Mouse (Mus musculus) hindlimb bud, embryonic 11.5 days (tissue): Measurements from ENCODE around the gene Prpf40a.

Experiments used
- DNase-seq: peaks from one replicate; pipeline ENCODE4 v3.0.0-alpha.2; 2012; ENCODE audit warnings: low read depth, low spot score; ENCODE audit errors: extremely low spot score

The Prpf40a gene

GRCm38 (mm10) chr2:53190684-53191511 is at the start of gene Prpf40a:
Gene Prpf40a (minus strand): TSS chr2:53191284.
- DNase-seq = peak; percentile 97

DNA sequence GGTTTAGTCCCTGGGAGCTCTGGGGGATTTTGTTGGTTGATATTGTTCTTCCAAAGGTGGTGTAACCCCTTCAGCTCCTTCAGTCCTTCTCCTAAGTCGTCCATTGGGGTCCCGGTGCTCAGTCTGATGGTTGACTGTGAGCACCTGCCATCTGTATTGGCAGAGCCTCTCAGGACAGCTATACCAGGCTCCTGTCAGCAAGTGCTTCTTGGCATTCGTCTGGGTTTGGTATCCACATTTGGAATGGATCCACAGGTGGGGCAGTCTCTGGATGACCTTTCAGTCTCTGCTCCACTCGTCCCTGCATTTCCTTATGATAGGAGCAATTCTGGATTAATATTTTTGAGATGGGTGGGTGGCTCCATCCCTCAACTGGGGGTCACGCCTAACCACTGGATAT is 31.2 kb upstream of the Prpf40a start:
- DNase-seq = no peak

GRCm38 (mm10) chr2:53213493-53213892 is 22.4 kb upstream of the Prpf40a start:
- no peak for DNase-seq

GRCm38 (mm10) chr2:53206749-53207148 is 15.7 kb upstream of the Prpf40a start:
- DNase-seq = no peak

DNA sequence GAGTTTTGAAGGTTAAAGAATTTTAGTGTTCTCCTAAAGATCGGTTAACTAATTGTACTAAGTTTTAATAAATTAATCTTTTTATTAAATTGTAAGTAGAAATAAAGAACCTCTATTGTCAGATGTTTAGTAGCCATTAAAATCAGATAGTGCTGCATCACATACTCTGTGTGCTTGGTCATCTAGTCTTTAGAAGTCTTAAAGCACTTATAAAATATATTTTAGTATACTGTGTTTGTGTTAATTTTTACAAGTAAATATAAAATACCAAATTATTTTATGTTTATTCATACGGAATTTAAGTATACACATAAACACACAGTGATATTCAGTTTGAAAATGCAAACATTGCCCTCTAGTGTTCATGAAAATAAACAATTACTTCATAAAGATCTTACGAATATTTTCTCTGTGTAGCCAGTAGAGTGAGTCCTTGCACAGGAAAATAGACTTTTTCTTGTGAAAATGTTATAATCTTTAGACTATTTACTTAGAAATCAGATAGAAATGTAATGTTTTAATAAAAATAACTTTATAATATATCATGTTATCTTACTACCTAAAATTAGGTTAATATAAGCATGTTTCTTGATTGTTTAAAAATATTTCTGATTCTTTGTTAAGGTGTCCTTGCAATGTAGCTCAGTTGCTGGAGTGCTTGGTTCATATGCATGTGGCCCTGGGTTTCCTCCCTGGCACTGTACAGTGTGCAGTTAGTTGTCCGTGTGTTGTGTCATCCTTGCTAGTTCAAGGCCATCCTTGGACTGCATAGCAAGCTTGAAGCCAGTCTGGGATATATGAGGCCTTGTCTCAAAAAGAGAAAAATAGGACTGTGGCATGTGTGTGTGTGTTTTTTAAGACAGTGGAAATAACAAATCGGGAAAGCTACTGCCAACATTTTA is 13.5 kb upstream of the Prpf40a start:
- DNase-seq = no peak

DNA sequence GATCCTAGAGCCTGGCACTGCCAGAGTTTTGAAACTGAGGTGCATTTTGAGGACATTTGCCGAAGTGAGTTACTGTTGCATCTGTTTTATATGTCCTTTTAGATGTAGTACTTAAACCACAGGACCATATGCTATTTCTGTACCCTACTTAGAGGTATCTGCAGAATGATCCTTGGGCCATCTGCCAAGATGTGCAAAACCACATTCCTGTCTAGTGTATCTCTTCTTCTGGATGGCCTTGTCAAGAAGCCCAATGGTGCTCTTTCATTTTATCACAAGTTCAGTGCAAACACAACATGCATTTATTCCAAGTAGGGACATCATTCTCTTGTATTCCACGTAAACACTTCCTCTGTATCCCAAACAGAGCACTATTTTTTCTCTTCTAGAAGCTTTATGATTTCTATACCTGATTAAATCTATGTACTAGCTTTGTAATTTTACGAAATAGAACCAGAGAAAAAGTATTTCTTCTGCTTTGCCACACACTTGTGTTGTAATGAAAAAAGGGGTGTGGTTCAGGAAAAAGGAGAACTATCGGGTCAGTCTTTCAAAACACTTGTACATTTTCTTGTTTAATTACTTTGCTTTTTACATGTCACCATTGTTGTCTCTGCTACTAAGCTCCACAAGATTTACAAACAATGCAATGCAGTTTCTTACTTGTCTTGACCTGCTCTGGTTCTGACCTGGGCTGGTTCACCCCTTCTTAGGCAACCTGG is 9.2 kb upstream of the Prpf40a start:
- no peak for DNase-seq

DNA sequence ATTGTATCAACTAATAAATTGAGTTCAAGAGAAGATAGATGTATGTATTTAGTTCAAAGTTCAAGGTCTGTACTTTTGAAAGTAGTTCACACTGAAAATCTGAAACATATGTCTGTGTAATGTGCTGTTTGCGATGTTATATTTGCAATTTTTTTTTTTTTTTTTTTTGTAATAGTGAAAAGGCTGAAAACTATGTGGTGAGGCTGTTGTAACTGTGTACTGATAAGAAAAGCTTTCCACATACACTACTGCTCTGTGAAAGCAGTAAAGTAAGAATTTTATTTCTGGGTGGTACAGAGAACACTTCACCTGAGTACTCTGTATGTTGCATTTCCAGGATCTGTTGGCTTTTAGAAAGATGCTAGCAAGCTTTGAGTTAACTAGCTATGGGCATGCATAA is 8.1 kb upstream of the Prpf40a start:
- no peak for DNase-seq

DNA sequence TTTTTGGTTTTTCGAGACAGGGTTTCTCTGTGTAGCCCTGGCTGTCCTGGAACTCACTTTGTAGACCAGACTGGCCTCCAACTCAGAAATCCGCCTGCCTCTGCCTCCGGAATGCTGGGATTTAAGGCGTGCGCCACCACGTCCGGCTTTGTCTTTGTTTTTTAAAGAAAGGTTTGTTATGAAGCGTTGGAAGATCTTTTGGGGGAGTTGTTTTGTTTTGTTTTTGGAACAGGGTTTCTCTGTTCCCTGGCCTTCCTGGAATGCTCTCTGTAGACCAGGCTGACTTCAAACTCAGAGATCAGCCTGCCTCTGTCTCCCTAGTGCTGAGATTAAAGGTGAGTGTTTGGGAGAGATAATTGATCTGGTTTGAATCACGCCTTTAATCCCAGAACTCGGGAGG is 5.3 kb upstream of the Prpf40a start:
- DNase-seq = no peak

DNA sequence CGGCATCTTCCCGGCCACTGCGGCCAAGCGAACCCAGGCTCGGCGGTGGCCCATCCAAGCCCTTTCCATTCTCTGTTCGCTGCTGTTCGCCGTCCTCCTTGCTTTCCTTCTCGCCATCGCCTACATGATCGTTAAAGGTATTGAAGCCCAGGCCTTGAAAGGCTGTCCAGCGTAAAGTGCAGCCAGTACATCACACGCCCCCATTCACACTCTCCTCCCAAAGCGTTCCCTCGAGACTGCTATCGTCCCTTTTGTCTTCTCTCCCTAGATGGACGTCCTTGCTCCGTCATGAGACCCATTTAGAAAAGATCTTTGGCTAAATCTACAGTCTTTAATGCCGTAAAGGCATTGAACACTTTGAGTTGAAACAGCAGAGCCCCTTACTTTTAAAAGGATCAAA is 1.3 kb upstream of the Prpf40a start:
- no peak for DNase-seq

DNA sequence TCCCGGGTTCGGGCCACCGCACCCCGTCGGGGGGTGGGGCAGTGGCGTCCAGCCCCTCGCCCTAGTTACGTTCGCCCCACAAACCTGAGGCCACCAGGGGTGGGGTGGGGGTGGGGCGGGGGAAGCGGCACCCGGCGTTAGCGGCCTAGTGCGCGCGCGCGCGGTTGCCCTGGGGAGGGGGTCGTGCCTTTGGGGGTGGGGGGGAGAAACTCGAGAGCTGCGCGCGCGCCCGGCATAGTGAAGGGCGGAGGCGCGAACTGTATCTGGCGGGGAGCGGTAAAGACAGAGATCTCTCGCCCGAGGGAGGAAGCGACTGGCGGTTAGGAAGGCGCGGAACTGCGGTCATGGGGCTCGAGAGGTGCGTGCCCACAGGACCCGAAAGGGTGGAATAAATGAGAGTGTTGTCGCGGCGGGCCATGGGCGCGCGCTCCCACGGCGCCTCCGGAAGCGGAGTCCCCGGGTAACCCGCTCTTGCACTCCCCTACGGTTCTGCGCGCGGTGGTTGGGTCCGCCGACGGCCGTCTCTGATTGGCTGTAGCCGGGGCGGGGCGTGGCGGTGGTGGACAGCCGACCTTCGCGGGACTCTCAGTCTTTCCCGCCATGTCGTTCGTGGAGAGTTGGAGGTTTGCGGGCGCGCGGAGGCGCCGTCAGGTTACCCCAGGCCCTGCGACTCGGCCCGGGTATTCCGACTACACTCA is 588 bp upstream of the Prpf40a start, which contains the start of gene Arl6ip6:
Gene Arl6ip6, plus strand, starts transcription at position 204 of the 698 bp plus-strand sequence.
- DNase-seq = peak; percentile 41

- DNase-seq = no peak
These were observed 1.3 kb downstream of the Prpf40a start for GRCm38 (mm10) chr2:53189811-53190210.

DNA sequence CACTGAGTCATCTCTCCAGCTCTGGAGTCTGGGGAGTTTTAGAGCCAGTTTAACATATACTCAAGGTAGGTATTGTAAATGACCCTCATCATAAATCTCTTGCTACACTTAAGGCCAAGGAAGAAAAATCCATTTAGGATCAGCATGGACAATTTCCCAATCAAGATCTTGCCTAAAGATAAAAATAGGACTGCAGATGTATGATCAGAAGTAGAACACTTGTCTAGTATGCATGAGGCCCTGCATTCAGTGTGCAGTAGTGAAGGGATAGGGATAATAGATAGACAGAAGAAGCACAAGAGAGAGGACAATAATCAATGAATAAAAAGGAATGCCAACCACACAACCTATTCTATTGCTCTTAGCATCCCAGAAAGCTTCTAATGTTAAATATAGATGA is 11.2 kb downstream of the Prpf40a start:
- no peak for DNase-seq

GRCm38 (mm10) chr2:53178966-53179365 is 12.1 kb downstream of the Prpf40a start:
- no peak for DNase-seq

GRCm38 (mm10) chr2:53173966-53174365 is 17.1 kb downstream of the Prpf40a start:
- DNase-seq = no peak

DNA sequence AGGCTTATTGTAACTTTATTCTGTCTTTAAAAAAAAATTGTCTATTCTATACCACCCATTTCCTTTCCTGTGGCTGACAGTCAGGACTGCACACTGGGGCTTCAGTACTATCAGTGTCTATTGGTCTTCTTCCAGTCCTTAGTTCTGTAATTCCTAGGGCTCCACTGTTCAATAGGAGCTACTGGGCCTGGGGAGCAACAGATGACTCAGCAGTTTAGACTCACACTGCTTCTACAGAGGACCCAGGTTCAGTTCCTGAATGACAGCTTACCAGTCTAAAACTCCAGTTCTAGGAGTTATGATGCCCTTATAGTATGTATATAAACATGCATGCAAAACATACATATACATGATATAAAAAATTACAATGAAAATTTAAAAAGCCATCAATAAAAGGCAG is 44.2 kb downstream of the Prpf40a start:
- DNase-seq = no peak

GRCm38 (mm10) chr2:53131567-53131966 is 59.5 kb downstream of the Prpf40a start:
- no peak for DNase-seq

DNA sequence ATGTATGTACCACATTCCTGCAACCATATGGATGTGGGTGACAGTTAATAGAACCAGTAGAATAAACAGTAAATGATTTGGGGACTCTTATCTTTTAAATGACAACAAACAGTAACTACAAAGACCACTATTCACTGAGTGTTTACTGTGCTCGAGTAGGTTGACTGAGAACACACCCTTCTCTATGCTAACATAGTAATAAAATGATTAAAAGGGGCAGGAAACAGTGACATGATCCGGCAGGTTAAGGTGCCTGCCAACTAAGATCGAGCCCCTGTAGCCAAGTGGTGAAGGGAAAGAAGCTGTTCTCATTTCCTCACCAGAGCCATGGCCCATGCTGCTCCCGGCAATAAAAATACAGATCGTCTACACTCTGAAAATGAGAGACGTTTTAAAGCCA is 62.0 kb downstream of the Prpf40a start:
- no peak for DNase-seq

DNA sequence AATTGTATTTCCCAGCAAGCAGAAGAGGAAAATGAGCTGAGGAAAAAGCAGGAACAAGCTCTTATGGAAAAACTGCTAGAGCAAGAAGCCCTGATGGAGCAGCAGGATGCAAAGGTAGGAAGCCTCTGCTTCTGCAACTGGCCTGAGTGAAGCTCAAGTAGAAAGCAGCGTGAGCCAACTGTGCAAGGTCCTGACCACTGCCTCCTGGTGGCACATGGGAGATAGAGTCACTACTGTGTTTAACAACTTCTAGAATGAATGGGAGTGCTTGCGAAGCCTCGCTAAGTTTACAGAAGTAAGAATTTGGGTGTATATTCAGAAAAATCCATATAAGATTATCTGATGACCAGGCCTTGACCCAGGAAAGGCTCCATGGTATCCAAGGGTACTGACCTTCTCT is 65.1 kb downstream of the Prpf40a start:
- no peak for DNase-seq

- DNase-seq = peak; percentile 42
These were observed 69.3 kb downstream of the Prpf40a start for GRCm38 (mm10) chr2:53121797-53122196.

GRCm38 (mm10) chr2:53108547-53108946 is 82.5 kb downstream of the Prpf40a start:
- no peak for DNase-seq

- DNase-seq = no peak
These were observed 84.6 kb downstream of the Prpf40a start for GRCm38 (mm10) chr2:53106472-53106871.
